Mouse (Mus musculus): ENCODE data around the gene Hsp90b1. TPM values are rescaled to one million over a fixed set of nuclear protein-coding genes. Genes with fewer than 3 reads are reported as not detected.
A peak's percentile ranks its signal among the peaks of the same experiment; 100 is the strongest.
"Not testable (repeated sequence)": the region's sequence is repeated elsewhere in the genome, so short reads cannot be mapped to it uniquely, and the experiment has no call there.

The Hsp90b1 gene
- total RNA-seq (2021): 100 to 1,000 TPM; 685 to 750 TPM
- long read RNA-seq, experiment 1, transcript Hsp90b1-201 (18 exons, 2,825 nt): major isoform, 242 of 495 reads
- long read RNA-seq, experiment 1, partial matches to known transcripts: 238 of 495 reads
- long read RNA-seq, experiment 1, other reads (novel, unspliced or antisense): 15 of 495 reads
- long read RNA-seq, experiment 2, transcript Hsp90b1-201 (18 exons, 2,825 nt): major isoform, 109 of 131 reads
- long read RNA-seq, experiment 2, partial matches to known transcripts: 19 of 131 reads
- long read RNA-seq, experiment 2, other reads (novel, unspliced or antisense): 3 of 131 reads

DNA sequence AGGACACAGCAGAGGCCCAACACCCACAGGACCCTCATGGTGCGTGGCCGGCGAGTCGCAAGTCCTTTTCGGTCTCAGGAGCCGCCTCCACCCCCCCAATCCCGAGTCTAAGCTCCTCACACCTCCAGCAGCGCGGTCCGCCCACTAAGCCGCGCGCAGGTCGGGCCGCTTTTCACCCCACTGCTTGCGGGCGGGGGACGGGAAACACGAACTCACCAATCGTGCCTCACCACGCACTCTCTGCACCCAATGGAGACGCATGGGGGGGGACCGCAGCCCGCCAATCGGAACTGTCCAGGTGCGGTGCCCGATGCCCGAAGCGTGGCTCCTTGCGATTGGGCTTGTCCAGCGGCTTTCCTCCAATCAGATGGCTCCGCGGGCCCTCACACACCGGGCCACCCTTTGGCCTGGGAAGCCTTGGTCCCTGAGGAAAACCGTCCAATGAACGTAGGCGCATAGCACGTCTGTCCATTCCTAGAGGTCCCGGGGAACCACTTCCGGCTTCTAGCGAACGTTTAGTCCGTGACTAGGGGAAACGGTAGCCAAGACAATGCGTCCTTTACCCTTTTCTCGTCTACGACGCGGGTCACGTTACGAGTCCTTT, at the start of gene Hsp90b1, which contains the start of gene Ttc41:
TSS of gene Hsp90b1 (minus strand) at position 192 of the 604 bp plus-strand sequence.
TSS of gene Ttc41 (plus strand) at position 494 of the 604 bp plus-strand sequence.
- DNase-seq: peak; percentile 99

DNA sequence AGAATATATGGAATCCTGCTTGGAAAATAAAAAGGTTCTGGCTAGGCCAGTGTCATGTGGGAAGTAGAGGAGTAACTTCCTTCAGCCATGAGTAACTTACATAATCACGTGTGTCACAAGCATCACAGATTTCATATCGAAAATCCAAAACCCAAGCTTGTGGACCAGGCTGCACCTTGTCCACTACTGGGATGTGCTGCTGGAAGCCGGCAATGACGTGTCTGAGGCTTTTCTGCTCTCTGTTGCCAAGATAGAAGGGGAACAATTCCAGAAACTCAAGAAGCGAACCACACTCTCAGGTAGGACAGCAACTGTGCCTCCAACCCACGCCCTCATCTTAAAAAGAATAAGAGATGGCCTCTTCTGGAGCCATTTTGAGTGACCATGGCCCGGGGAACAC, 39.0 kb upstream of the Hsp90b1 start:
- DNase-seq: no peak

DNA sequence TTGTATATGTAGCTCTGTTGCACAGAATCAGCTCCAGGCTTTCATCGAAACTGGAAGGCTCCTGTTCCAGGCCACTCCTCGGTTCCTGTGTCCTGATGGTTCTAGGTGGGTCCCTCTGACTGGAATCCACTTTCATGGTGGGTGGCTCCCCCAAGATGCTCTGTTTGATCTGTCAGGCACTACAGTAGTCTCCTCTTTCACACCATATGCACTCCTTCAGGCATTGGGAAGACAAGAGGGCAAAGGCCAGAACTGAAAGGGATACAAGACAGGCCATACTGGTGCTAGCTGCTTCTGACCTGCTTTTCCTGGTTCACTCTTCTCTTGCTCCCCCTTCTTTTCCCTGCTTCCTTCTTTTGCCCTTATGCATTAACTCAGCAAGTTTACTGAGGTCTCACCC, 37.6 kb upstream of the Hsp90b1 start:
- no peak for DNase-seq

DNA sequence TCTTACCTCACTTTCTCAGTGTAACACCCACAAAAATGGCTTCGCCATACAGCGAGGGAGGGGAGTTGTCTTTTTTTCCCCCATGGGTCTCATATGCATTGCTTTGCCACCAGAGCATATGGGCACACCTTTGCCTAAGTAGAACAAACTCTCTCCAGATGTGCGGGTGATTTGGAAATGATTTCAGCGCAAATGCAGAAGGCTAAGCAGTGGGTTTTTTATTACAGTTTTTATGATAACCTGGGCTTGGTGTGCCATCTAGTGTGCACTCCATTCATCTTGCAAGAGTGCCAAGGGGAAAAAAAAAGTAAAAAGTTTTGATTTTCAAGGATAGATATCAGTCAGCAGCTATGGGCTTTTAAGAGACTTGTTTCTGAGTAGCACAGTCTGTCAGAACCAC, 29.7 kb upstream of the Hsp90b1 start:
- no peak for DNase-seq

DNA sequence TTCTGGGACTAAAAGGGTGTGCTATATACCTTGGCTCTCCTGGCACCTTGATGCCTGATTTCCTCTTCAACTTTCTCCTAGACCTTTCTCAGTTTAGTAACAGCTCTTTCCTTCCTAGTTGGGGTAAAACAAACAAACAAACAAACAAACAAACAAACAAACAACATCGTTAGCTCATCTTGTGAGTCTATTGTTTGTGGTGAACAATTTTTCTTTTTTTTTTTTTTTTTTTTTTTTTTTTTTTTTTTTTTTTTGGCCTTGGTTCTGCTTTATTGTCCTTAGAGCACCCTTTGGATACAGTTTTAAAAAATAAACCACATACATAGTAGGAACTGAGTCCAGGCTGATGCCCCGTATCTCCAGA, 26.2 kb upstream of the Hsp90b1 start:
- DNase-seq: no peak

DNA sequence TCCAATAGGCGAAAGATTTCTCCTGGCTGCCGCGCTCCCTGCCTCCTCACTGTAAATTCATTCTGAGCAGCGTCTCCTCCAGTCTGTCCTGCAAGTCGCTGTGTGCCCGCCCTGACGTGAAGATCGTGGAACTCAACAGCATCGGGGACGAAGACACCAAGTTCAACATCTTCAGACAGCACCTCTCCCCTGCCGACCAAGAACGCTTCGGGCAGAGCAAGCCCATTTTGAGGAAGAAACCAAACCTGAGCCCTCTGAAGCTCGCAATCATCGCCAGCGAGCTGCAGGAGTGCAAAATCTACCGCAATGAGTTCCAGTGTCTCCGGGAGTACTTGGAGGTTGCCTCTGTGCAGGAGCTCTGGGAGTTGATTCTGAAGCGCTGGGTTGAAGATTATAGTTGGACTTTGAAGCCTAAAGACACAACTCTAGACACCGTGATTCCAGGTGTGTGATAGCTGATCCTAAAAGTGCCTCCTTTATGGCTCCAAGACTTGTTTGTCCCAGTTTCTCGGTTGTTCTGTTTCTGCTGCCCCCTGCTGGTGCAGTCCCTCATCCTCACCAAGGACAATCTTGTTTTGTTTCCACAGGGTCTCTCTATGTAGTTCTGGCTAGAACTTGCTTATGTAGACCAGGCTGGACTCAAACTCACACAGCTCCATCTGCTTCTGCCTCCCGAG, 25.7 kb upstream of the Hsp90b1 start:
- DNase-seq: peak; percentile 87 to 91

DNA sequence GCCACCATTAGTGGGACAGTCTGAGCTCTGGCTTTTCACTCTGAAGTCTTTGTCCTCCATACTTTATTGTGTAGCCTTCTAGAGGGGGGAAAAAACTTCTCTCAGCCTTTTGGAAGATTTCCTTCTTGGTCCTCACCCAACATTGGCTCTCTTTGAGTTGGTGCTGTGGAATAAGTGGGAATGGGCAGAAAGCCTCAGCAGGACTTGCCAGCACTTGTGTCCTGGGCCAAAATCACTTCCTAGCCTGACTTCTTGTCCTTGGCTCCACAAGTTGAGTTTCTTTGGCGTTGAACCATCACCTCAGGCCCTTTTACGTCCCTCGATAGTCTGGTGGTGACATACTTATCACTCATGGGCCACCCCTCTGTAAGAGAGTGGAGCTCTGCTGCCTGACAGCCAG, 22.9 kb upstream of the Hsp90b1 start:
- no peak for DNase-seq

DNA sequence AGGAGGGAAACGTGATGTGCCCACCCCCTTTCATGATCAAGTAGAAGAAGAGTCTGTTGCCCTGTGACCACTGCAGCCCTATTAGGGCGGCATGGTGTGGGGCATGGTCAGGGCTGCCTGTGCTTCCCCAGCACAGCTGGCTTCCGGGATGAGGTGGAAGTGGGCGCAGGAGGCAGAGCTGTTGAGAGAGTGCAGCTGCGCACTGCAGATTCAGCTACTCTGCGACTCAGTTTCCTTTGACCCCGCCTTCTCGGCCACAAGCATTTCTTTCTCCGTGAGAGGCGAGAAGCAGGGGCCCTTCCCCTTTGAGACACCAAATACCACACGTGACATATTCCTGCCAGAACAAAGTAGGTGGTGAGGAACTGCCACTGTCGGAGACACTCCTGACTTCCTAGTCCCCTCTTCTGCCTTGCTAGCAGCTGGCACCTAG, 22.3 kb upstream of the Hsp90b1 start:
- DNase-seq: peak; percentile 14 to 45

DNA sequence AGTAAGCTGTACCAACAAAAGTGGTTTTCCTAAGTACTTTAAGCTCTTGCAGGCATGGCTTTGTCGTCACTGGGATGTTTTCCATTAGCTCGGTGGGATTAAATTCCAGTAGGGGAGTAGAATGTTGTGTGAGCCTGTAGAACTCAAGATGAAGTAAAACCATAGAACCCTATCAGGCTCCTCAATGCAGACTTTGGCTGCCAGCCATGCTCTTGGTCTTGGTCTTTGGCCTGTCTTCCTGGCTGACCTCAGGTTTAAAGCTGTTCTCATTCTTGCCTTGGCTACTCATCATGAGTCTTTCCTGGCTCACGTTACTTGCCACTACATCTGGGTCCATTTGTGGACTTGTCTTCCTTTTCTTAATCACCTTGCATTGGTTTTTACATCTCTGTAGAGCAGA, 6.8 kb upstream of the Hsp90b1 start:
- no peak for DNase-seq

DNA sequence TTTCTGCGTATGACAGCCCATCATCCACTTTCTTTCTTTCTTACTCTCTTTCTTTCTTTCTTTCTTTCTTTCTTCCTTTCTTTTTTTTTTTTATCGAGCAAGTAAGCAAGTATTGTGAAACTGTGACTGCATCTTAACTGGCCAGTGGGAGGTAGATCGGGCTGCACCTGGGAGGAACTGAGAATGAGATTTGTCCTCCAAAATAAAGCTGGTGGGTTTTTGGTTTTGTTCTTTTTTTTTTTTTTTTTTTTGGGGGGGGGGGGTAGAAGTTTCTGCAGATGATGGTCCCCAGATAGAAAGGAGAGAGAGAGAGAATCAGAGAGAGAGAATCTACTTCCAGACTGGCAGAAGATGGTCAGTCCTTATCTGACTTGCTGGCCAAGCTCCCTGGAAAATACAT, 1.8 kb upstream of the Hsp90b1 start:
- no peak for DNase-seq

DNA sequence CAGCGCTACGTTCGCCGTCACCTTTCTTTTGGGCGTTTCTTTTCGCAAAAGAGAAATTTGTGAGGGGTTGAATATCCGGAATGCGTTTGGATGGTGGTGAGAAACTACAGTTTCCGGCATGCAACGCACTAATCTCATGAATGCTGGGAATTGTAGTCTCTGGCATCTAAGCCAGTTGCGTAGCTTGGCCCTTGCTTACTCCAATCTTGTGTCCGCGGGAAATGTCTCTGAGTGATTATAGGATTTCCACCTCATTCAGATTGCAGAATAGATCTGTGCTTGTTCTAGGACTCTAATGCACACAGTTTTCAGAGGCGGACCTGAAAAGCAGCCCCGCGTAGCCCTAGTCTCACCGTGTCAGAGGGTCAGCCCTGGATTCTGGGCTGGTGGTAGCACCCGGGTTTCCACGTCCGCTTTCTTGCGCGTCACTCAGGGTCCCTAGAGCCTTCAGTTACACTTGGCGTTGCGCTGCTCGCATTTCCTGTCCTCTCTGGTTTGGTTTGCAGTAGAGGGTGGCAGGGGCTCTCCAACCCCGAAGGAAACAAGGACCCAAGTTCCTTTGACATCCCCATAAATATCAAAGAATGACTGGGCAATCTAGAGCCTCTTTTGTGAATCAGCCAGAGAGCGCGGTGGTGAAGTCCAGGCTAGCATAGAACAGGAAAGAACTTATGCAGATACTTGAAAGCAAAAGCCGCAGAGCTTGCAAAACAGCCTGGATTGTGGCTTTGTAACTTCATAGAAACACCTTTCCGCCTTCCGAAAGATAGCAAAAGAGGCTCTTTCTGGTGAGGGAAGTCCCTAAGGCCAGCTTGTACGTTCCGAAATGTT, 828 bp upstream of the Hsp90b1 start:
- peak; percentile 76 to 82 for DNase-seq

DNA sequence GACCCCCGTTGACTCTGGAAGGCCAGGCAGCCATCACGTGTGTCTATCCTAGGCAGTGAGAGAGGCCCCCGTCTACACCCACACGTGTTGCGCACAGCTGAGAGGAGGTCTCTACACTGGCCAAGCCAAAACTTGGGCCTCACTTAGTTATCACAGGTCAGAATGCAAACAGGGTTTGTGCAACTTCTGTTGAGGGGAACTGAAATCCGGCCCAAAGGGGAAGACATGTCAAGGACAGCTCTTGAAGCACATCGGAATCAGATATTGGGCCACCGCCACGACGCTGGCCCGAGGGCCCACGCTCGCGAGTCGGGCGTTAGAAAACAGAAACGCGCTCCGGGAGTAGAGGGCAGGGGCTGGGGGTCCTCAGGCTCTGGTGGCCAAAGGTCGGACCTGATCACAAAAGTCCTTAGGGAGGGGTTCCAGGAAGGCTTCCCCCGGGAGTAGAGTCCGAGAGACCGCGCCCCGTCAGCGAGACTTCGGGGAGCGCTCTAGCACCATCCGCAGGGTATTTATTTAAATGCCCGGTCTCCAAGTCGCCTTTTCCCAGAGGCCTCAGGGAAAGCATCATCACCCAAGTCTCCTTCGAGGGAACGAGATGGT, 619 bp downstream of the Hsp90b1 start:
- peak; percentile 27 to 46 for DNase-seq

DNA sequence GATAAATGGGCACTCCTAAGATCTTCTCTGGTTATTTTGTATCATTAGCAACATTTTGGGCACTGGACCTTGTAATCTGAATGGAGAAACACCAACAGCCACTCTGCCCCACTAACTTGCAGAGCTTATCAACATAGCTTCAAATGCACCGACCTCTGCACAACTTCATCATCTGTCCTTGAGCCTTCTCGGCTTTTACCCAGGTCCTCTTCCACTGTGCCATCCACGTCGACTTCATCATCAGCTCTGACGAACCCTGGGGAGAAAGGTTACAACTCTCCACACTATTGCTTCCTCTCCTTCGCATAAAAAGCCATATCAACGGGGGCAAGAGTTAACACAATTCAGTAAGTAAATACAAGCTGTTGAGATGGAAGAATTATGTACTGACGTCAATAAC, 1.2 kb downstream of the Hsp90b1 start:
- DNase-seq: peak; percentile 37 to 55

DNA sequence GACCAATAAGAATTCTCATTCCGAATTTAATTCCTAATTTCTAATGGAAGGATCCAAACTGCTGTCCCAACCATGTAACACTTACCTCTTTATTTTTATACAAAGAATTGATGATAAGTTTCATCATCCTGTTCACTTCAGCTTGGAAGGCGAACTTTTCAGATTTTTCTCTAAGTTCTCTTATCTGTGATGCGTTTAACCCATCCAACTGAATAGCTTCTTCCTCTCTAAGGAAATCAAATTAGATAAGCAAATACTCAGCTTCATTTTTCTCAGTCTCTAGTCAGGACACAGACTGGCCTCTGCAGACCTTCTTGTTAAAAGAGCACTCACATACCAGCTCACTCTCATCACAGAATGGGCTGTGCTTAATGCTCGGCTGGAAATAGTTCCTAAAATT, 1.9 kb downstream of the Hsp90b1 start:
- no peak for DNase-seq

DNA sequence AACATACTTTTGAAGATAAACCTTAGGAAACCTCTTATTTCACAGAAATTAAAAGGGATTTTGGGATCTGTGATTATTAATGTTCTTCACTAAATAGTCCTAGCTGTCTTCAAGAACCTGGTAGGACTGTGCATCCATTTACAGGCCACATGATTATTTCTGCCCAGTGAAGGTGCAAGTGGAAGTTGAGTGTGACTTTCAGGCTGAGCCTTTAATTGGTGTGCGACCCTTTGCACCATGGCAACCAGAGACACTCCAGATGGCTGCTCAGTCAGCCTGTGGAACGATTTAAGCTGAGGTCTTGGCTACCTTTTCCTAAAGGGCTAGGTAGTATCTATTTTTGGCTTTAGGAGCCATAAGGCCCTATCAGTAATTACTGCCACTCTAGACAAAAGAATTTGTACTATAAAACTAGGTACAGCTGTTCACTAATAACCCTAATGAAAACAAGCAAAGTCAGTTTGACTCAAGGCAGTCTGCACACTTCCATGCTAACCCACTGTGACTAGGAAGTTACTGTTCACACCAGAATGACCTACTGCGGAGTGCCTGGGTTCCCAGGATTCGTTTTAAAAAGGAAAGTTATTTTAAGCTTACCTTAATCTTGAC, 2.9 kb downstream of the Hsp90b1 start:
- DNase-seq: no peak

DNA sequence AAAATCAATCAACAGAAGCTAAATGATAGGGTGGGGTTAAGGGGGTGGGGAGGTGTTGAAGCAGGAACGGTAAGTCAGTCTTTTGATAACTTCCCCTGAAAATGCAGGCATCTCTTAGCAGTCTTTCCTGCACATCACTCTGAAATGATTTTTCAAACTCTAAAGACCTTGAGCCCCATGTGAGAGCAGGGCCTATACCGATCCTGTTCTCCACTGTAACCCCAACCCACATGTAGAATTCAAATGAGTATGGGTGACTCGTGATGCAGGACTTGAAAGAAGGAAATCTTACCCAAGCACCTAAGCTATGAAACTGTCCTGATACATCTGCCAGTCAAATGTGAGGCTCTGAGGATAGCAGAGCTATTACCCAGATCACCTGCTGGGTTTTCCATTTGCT, 4.3 kb downstream of the Hsp90b1 start:
- DNase-seq: no peak

DNA sequence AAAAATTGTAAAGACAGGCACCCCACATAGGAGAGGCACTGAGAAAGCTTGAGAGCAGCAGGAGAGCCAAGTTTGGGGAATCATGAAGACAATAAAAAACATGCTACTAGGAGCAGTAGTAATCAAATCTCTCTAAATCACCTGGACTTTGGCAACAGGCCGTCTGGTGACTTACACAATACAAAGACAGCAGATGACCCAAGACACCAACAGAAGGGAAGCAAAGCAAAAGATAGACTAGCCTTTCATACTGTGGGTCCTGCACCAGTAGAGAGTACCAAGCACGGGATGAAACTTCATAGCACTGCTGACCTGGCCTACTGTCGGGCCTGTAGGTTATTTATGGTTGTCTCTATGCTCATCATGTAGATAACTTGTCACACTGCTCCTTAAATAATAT, 5.1 kb downstream of the Hsp90b1 start:
- DNase-seq: no peak

DNA sequence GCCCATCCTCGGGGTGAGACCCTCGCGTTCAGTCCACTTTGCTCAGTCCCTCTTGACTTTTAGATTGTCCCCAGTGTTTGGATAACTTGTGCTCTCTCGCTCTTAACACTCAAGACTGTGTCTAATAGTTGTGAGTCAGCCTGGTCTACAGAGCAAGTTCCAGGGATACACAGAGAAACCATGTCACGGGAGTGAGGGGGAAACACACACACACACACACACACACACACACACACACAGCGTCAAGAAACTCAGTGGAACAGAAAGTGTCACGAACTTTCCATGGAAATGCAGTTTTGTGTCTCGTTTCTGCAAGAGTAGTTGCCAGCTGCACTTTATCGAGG, 19.3 kb downstream of the Hsp90b1 start:
- not testable (repeated sequence) for DNase-seq

DNA sequence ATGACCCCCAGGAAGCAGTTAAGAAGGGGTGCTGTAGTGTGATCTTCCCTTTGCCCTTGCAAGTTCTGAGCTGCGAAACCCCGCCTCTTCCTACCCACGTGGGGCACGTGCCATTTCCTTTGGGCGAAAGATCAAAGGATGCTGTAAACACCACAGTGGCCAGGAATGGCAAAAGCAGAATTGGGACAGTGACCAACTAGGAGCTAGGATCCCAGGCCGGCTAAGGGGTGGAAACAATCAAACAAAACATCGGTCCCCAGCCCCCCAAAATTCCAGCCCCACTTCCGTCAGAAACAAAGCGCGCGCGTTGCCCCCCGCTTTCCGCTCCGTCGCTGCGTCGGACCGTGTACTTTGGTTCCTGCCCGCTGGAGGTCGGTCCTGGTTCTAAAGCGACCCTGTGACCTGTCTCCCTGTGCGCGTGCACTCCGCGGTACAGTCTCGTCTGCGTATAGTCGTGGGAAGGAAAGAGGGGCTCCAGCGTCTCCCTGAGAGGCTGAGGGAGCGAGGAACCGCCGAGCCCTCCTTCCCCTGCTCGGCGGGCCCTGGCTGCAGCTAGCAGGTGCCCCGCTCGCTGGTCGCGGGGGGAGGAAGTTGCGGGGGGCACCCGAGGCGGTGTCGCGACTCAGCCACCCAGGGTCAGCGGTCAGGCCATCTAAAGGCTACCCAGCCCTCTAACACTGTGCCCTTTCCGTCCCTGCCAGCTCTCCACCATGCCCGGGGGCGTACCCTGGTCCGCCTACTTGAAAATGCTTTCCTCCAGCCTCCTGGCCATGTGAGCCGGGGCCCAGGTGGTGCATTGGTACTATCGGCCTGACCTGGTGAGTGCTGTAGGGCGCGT, 19.9 kb downstream of the Hsp90b1 start:
- peak; percentile 78 to 82 for DNase-seq

DNA sequence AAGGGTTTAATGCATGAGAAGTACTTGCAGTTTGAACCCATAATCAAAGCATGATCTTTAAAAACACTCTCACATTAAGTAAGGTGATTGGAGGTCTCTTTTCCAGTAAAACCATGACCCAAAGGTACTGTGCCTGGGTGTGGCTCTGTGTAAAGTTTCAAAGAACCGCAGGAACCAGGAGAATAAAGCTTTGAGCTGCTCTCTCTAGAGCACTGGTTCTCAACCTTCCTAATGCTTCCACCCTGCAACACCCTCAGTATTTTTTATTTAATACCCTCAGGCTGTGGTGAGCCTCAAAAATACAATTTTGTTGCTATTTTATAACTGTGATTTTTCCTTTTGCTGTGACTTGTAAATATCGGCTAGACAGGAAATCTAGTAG, 20.5 kb downstream of the Hsp90b1 start:
- not testable (repeated sequence) for DNase-seq

DNA sequence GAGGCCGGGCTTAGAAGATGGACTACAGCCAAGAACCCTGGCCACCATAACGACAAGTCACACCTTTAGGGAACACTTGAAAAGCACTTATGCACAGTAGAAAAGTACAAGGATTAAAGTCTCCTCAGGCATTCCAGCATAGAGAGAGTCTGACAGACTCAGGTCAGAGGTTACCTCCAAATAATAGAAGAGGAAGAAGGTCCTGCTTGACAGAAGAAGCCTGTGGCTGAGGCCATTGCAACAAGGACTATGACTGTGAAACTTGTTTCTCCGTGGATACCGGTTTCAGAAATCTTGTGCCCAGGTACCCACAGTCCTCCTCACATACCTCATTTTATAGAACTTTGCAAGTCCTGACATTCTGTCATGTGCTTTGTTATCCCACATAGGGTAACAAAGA, 34.8 kb downstream of the Hsp90b1 start:
- DNase-seq: not testable (repeated sequence)
